Comparison of ENCODE assay signal across 32 mouse cellular contexts in the genomic region with DNA sequence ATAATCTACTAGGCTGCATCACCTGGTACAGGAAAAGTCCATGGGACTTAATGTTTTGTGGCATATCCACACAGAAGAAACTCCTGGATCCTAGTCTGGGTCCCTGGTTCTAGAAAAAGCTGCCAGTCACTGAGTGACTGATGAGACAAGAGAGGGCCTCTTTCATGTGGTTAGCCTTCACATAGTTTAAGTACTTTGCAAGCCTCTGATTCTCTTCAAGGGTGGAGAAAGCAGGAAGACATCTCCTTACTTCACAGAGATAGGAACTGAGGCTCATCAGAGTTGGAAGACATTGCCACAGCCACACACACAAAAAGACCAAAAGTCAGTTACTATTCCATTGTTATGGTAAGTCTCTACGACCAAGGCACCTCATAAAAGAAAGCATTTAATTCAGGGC. TPM values are rescaled to one million over a fixed set of nuclear protein-coding genes. Genes with fewer than 3 reads are reported as not detected.
"Had no signal": no experiment of that assay in that cellular context is flagged by ENCODE, and none has a peak within 500 bp of the region (broad histone marks: within the 10 kb centered on the region; RNA-seq: fewer than 3 reads in every experiment).

No protein-coding gene starts in this region.

- H3K27ac ChIP-seq: heart, adult 2 months; heart, embryonic 13.5 days; heart, embryonic 15.5 days; hindbrain, embryonic 13.5 days; hindbrain, embryonic 15.5 days; hindbrain, postnatal 0 days; intestine, embryonic 15.5 days; layer of hippocampus, adult 2 months; left cerebral cortex, adult 2 months; limb, embryonic 13.5 days; limb, embryonic 15.5 days had no signal

- H3K9ac ChIP-seq: heart, embryonic 13.5 days; heart, embryonic 15.5 days; hindbrain, embryonic 13.5 days; hindbrain, embryonic 15.5 days; intestine, embryonic 15.5 days; limb, embryonic 13.5 days; limb, embryonic 15.5 days had no signal

- H3K9me3 ChIP-seq: heart, embryonic 13.5 days; heart, embryonic 15.5 days; hindbrain, embryonic 13.5 days; hindbrain, embryonic 15.5 days; intestine, embryonic 15.5 days; limb, embryonic 13.5 days; limb, embryonic 15.5 days had no signal

- H3K36me3 ChIP-seq: heart, embryonic 13.5 days; heart, embryonic 15.5 days; hindbrain, embryonic 13.5 days; hindbrain, embryonic 15.5 days; intestine, embryonic 15.5 days; limb, embryonic 13.5 days; limb, embryonic 15.5 days had no signal

- H3K4me3 ChIP-seq: heart, adult 2 months; heart, embryonic 13.5 days; heart, embryonic 15.5 days; hindbrain, embryonic 13.5 days; hindbrain, embryonic 15.5 days; intestine, embryonic 15.5 days; layer of hippocampus, adult 2 months; left cerebral cortex, adult 2 months; limb, embryonic 13.5 days; limb, embryonic 15.5 days had no signal

- ATAC-seq: hindbrain, postnatal 0 days; inflammation-experienced regulatory T-cells, adult 6 months; intestine, embryonic 15.5 days; intestine, postnatal 0 days had no signal

- H3K4me2 ChIP-seq: heart, embryonic 11.5 days; heart, embryonic 13.5 days; heart, embryonic 15.5 days; hindbrain, embryonic 13.5 days; hindbrain, embryonic 15.5 days; intestine, embryonic 15.5 days; limb, embryonic 13.5 days; limb, embryonic 15.5 days had no signal

- DNase-seq: gastrocnemius, postnatal 14 days; gastrocnemius, postnatal 36 days; heart, adult 11 months; heart, adult 2 months; heart, postnatal 14 days; heart, postnatal 36 days; kidney, adult 18-20 months; kidney, adult 8-10 months; kidney, postnatal 10 days; kidney, postnatal 25 days; kidney, postnatal 4 days; left cerebral cortex, postnatal 4 days had no signal

- H3K4me1 ChIP-seq: hindbrain, embryonic 13.5 days; hindbrain, embryonic 15.5 days; limb, embryonic 13.5 days; limb, embryonic 15.5 days had no signal

- H3K27me3 ChIP-seq: heart, embryonic 13.5 days; heart, embryonic 15.5 days; hindbrain, embryonic 13.5 days; hindbrain, embryonic 15.5 days; intestine, embryonic 15.5 days; limb, embryonic 13.5 days; limb, embryonic 15.5 days had no signal

RNA-seq across cellular contexts. Expression of a gene that starts 13.6 kb away (rescaled TPM):
- polyA plus RNA-seq: gonadal fat pad, adult 2 months; heart, adult 2 months; heart, embryonic 11.5 days; heart, embryonic 13.5 days; heart, embryonic 15.5 days; heart, postnatal 0 days; hindbrain, embryonic 11.5 days; hindbrain, embryonic 13.5 days; hindbrain, embryonic 15.5 days; hindbrain, postnatal 0 days; intestine, embryonic 15.5 days; intestine, postnatal 0 days; kidney, embryonic 14.5 days; kidney, embryonic 16.5 days; limb, embryonic 11.5 days; limb, embryonic 15.5 days; liver, adult 2 months had no signal
